Mouse (Mus musculus): ENCODE results near the gene Mink1.
"Not testable (repeated sequence)": the region's sequence is repeated elsewhere in the genome, so short reads cannot be mapped to it uniquely, and the experiment has no call there.

Gene Mink1

DNA sequence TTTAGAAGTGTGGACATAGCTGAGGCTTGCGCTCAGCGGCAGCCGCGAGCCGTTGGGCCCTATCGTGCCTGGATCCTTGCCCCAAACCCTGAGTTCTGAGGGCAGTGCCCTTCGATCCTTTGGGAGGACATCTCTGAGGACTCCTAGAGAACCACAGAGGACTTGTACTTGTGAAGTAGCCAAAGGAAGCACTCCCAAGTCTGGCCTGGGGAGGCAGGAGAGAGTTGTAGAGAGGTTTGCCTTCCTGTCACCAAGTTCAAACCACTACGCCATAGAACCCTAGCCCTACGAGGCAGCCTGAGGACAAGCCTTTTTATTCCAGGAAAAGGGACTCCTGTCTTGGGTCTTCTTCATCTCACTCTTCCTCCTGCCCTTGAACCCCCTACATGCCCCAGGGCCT lies 5.1 kb upstream of the Mink1 start:
- no peak for DNase-seq (ENCODE audit: low spot score)

DNA sequence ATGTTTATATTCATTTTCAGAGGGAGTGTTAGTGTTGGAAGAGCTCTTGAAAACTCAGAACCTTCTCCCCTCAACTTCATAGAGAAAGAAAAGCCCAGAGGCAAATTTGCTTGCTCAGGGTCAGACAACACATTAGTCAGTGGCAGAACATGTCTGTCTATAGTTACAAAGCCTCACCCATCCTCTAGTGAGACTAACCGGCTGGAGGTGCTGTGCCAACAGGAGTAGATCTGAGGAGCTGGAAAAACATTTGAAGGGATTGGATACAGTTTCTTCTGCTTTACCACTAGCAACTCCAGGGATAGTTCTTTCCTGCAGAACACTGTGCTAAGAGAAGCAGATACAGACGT lies 769 bp upstream of the Mink1 start:
- no peak for DNase-seq (ENCODE audit: low spot score)

DNA sequence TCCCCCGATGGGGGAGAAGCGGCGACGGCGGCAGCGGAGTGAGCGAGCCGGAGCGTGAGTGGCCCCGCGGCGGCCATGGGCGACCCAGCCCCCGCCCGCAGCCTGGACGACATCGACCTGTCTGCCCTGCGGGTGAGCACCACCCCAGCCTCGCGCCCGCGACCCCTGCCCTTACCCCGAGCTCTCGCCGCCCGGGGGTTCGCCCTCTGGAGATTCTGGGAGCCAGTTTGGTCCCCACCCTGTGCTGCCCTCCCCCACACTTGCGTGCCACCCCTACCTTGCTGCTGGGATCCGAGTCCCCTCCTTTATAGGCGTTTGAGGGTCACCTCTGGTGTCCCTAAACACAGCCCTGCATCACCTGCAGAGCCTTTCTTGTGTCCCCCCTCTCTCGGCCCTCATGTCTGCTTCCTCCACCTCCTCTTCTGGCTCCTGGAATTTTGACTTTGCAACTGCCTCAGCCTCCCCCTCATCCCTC lies 351 bp downstream of the Mink1 start:
- DNase-seq (ENCODE audit: low spot score): no peak

DNA sequence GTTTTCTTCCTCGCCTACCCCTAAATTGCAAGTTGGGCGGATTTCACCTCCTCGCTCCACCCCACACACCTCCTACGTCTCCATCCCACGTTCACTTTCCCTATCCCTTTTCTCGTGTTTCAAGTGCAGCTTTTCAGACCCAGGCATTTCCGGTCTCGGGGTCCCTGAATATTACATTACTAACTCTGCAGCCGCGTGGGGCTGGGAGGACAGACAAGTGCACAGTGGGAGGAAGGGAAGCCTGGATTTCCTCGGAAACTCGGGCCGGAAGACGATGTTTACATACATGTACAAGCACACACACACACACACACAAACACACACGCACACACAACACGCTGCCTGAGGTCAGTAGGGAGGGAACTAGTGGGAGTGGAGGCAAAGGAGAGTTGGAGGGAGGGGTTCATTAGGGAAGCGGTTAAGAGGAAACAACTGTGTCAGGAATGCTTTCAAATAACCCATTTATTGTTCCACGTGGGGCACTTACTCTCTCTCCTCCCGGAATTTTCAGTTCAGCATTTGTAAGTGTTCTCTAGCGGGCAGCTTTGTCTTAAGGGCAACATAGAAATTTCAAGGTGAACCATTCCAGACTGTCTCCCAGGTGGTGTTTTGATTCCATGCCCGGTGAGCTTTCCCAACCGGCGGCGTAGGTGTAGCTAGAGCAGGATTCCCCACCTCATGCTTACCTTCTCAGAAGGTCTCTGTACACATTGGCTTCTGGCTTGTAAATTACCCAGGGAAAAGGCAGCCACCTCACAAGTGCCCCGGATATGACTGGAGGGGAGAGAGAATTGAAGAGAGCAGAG lies 992 bp downstream of the Mink1 start:
- DNase-seq (ENCODE audit: low spot score): no peak

DNA sequence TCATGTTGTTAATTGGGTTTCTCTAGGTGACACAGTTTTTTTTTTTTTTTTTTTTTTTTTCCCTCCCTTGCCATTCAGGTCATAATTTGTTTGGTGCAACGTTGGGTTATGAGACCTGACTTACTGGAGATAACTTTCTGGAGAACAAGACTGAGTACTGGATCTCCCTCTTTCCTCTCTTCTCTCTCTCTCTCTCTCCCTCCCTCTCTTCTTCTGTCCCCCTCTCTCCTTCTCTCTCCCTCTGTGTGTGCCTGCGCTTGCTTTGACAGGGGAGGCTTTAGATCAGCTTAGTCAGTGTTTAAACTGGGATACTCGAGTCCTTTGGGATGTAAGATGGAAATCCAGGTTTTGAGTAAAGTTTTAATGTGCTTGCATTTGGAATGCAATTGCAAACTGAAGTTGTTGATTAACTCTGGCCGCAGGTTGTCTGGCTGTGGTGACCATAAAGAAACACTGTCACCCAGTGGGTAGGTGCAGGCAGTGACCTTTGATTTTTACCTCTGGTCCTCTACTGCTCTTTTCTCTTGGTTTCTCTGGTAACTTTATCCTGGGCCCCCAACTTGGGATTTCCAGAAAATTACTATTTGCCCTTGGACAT lies 1.7 kb downstream of the Mink1 start:
- DNase-seq (ENCODE audit: low spot score): no peak

DNA sequence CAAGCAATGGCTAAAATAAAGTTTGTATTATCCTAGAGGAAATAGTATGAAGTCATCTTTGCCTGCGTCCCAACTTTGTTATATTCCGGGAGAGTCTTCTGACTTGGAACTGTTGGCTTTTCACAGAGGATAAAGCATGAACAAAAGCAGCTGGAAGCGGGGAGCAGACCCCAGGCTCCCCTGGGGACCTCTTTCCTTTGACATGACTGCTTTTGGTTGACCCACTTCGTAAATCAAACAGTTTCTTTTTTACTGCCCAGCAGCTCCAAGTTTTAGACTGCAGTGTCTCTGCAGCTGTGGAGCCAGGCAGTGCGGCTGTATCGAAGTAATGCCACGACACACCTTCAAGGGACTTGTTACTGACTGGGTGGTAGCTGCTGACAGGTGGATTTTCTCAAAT lies 3.9 kb downstream of the Mink1 start:
- no peak for DNase-seq (ENCODE audit: low spot score)

DNA sequence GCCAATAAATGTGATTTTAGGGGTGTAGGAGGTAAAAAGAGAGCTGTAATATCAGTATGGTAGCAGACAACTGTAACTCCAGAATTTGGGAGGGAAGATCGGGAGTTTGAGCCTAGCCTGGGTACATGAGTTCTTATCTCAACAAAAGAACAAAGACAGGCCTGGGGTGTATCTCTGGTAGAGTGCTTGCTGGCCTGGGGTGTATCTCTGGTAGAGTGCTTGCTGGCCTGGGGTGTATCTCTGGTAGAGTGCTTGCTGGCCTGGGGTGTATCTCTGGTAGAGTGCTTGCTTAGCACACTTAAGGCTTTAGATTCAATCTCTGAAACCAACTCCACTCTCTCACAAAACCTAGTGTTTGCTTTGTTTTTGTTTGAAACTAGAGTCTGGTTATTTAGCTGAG lies 7.9 kb downstream of the Mink1 start:
- DNase-seq (ENCODE audit: low spot score): not testable (repeated sequence)

DNA sequence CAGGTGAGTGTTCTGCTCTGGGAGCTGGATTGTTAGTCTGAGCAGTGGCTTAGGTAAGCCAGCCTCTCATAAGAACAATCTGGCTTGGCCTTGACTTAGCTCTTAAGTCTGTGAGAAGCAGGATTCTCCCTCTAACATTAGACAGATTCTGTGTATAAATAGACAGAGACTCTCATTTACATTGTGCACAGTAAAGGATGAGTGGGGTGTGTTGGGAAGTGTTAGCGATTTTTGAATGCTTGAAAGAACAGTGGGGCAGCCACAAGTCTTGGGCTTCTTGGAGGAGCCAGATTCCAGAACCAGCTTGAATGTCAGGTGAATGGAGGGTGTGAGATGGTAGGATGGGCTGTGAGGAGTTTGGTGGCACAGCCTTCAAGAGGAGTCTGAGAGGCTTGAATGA lies 9.0 kb downstream of the Mink1 start:
- no peak for DNase-seq (ENCODE audit: low spot score)

DNA sequence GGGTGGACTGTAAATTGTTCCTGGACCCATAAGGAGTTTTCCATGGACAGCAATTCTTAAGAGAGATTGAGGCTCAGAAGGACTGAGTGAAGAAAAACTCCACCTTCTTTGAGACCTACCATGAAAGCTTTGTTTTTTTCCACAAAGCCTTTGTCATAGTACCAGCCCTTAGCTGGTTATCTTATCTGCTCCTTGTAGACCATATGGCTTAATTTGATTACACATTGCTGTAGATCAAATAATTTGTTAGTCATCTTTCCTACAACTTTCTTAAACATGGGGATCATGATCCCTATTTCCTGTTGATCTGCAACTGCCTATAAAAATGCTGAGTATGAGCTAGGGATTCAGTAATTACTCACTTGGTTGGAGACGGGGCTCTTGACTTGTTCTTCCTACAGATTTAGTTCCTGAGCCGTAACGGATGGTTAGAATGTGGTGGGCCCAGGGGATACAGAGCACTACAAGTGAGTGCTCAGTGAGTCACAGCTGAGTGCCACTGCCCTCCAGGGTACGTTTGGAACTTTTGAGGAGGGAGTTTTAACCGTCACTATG lies 9.7 kb downstream of the Mink1 start:
- DNase-seq (ENCODE audit: low spot score): no peak

DNA sequence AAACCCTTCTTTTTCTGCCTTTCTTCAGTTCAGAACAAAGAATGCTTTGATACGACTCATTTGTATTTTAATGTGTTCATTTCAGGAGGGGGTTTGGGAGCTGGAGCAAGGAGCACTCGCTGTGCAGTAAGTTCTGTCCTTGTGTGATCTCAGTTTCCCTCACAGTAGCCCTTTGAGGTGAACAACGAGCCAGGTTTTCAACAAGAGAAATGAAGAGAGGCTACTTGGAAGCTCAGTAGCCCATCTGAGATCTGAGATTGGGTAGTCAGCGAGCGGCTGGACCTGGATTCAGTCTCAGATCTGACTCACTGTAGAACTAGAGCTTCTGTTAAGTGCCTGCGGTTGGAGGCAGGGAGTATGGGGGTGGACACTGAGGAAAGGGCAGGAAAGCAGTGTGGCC lies 11.2 kb downstream of the Mink1 start:
- DNase-seq (ENCODE audit: low spot score): no peak

DNA sequence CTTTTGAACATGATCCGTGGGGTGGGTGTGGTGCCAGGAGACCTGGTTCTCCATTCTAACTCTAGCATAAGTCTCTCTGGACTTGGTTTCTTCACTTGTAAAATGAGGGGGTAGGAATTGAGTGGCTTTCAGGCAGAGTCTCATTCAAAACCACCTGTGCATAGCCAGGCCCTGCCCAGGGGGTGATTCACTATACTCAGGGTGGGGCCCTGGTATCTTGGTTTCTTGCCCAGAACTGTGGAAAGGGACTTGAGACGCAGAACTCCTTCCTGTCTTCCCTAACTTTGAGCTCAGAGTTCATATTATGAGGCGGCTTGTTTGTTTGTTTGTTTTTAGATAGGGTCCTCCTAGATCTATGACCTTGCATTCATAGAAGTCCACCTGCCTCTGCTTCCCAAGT lies 14.5 kb downstream of the Mink1 start:
- DNase-seq (ENCODE audit: low spot score): no peak

DNA sequence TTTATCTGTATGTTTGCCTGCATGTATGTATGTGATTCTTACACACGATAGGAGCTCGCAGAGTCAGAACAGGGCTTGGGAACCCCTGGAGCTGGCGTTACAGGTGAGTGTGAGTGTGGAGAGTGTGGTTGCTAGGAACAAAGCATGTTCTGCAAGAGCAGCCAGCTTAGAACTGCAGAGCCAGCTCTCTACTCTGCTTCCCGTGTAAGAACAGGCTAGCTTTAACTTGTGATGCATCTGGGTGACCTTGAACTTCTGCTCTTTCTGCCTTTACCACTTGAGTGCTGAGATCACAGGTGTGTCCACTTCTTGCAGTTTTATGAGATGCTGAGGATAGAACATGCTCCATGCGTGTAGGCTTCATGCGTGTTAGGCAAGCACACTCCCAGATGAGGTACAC lies 16.3 kb downstream of the Mink1 start:
- DNase-seq (ENCODE audit: low spot score): no peak

DNA sequence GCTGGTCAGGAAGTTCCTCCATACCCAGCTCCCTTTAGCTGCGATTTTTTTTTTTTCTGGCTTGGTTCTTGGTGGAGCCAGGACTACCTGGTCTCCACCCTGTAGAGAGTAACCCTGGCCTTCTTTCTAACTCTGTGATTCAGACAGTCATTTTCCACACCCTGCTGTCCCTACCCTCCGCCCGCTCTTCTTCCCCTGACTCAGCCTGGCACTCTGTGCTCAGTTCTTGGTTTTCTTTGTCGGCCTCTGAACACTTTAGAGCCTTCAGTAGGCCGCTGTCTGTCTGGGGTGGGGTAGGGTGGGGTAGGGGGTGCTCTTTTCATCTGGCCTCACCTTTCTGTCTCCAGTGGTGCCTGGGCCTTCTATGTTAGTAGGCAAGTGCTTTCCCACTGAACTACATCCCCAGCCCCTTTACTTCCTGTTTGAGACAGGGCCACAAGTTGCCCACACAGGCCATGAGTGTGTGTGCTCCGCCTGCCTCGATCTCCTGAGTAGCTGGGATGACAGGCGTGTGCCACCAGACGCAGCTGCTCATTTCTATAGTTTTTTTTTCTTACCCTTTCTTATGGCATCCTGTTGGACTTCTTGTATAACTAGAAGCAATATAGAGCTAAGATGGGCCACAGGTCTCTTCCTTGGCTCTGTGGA lies 17.2 kb downstream of the Mink1 start:
- DNase-seq (ENCODE audit: low spot score): no peak

DNA sequence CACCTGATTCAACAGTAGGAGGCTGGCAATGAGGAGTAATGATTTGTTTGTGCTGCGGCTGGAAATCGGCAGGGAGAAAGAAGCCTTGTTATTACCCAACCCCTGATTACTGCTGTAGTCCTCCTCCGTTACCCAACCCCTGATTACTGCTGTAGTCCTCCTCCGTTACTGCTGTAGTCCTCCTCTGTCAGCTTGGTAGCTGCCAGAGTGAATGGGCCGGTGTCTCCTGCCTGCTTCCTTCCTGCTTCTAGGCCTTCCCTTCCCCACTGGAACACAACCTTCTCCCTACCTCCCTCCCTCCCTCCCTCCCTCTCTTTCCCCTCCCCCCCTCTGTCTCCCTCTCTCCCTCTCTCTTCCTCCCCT lies 17.7 kb downstream of the Mink1 start:
- no peak for DNase-seq (ENCODE audit: low spot score)

DNA sequence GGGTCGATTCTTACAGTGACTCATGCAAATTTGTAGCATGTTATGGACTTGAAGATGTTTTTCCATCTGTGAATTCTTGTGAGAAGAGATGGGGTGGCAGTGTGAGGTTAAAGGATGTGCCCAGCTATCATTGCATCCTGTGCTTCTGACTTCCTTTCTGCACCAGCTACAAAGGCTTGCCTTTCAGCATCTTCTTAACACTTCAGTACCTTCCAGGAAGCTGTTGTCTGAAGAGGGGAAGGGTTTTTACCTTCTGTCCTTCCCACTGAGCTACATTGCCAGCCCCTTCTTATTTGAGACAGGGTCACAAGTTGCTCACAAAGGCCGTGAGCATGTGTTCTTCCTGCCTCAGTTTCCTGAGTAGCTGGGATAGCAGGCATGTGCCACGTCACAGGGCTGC lies 18.2 kb downstream of the Mink1 start:
- DNase-seq (ENCODE audit: low spot score): no peak

DNA sequence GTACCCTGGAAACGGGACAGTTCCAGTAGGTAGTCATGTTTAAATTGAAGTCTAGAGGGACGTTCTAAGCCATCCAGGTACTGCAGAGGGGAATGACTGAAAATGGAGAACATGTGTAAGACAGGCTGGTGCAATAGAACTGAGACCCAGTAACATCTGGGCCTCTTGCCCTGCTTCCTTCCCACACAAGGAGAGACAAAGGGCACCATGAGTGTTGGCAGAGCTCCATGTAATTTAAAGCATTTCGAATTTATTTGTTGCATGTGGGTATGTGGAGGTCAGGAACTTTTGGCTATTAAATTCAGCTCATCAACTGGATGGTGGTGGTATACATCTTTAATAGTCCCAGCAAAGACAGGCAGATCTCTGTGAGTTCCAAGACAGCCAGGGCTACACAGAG lies 19.5 kb downstream of the Mink1 start:
- no peak for DNase-seq (ENCODE audit: low spot score)

DNA sequence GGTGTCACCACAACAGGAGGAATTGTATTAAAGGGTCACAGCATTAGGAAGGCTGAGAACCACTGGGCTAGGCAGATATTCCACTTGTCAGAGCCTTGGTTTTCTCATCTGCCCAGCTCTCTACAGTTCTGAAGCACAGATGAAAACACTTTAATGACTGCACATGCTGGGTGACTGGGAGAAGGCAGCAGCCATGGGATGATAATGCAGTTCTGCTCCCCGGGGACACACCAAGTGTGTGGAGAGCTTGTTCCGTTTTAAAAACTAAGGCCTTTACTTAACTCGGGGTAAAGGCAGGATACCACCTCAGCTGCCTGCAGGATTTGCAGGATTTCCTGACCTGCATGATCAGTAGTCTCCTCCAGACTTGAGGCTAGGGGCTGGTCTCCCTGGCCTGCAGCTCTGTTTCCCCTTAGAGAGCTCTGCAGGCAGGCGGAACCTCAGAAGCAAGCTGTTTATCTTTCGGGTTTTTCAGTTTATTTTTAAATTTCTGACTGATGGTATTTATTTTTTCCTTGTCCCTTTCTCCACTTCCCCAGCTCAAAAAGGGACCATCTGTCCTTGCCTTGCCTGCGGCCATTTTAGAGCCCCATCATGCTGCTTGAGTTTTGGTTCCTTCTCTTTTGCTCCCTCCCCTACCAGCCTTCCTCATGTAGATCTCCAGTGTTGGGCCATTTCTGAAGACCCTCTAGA lies 20.5 kb downstream of the Mink1 start:
- no peak for DNase-seq (ENCODE audit: low spot score)

DNA sequence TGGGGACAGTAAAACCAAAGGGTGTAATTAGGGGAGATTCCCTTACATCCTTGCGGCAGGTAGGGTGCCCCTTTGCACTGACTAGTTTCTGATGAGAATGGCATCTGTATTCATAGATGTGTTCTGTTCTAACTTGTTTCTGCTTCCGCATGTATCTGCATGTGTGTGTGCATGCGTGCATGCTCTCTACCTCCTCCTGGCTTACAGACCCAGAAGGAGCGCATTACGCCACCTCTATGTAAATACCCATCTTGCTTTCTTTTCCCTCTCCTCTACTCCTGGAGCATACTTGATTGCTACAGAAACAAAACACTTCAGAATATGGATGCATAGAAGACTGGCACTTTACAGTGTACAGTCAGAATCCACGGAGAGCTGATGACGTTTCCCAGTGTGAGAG lies 21.1 kb downstream of the Mink1 start:
- DNase-seq (ENCODE audit: low spot score): no peak

DNA sequence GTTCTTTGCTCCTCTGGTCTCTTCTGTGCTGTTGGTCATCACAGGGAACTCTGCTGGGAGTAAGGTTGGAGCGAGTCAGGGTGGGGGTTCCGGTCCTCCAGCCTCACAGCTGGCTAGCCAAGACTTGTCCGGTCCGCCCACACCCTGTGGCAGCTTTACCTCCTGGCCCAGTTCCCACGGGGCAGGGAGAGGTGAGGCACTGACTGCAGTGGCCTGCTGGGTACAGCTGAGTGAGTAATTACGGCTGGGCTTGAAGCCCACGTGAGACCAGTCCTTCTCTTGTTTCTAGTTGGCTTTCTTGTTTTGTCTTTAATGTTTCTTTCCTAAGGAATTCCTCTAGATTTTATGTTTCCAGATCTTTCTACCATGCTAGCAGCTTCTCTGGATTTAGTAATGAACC lies 22.8 kb downstream of the Mink1 start:
- DNase-seq (ENCODE audit: low spot score): no peak

DNA sequence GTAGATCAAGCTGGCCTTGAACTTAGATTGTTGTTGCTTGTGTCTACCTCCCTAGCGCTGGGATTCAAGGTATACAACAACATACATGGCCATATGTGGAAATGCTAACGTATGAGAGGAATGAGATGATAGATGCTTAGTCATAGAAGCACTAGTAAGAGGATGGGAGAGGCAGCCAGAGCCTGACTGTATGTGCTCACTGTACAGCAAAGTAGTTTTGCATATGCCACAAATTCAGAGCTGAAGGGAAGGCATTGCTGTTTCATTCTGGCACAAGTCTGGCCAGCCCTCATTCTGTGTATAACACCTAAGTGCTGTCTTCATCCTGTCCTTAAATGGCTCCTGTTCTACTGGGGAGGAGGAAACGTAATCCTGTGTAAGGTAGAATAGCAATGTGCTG lies 23.6 kb downstream of the Mink1 start:
- DNase-seq (ENCODE audit: low spot score): no peak

DNA sequence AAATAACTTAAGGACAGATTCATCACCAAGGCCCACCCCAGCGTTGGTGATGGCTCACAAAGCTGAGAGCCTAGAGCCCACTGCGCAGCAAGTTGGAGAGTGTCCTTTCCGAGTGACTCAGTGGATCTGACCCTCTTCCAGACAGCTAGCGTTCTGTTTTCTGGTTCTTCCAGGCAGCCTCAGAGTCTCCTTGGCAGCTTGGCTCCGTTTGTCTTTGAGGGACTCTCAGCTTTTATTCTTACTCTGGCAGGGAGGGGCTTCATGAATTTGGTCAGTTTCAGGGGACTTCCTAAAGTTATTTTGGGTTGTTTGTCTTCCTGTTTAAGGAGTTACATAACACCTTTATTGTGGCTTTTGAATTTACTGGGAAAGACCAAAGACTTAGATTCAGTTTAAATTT lies 24.3 kb downstream of the Mink1 start:
- DNase-seq (ENCODE audit: low spot score): no peak

DNA sequence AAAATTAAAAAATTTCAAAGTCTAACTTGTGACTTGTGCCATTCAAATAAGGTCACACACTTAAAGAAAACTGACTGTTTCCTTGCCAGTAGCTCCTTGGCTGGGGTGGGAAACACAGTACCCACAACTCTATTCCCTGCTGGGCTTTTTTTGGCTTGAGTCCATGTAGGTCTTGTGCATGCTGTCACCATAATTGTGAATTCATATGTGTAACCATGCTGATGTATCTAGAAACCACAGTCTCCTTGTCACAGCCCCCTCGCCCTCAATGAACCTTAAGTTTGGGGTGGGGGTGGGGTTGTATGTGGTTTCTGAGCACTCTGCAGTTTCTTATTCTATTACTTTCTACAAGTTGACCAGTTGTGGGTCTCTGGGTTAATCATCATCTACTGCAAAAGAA lies 29.1 kb downstream of the Mink1 start:
- DNase-seq (ENCODE audit: low spot score): no peak
